Mouse (Mus musculus): ENCODE results near the gene Olfr1279.
"Not testable (repeated sequence)": the region's sequence is repeated elsewhere in the genome, so short reads cannot be mapped to it uniquely, and the experiment has no call there.

Olfr1279 gene

GRCm38 (mm10) chr2:111300374-111300773 lies at the start of gene Olfr1279:
Gene Olfr1279 (plus strand): TSS chr2:111300635.
- no peak for DNase-seq (ENCODE audit: low spot score)

GRCm38 (mm10) chr2:111254216-111254615 lies 46.2 kb upstream of the Olfr1279 start, which contains the start of gene Olfr1276:
Gene Olfr1276 (plus strand): TSS chr2:111254516.
- DNase-seq (ENCODE audit: low spot score) = no peak

GRCm38 (mm10) chr2:111274006-111274405 lies 26.4 kb upstream of the Olfr1279 start, which contains the start of gene Olfr1277:
Gene Olfr1277 (minus strand): TSS chr2:111274106.
- DNase-seq (ENCODE audit: low spot score) = no peak

- no peak for DNase-seq (ENCODE audit: low spot score)
These were observed 10.6 kb upstream of the Olfr1279 start, which contains the start of gene Olfr1278 for GRCm38 (mm10) chr2:111289836-111290235. Gene Olfr1278 (plus strand): TSS chr2:111290136.

- no peak for DNase-seq (ENCODE audit: low spot score)
These were observed 1.9 kb upstream of the Olfr1279 start for GRCm38 (mm10) chr2:111298541-111298940.

GRCm38 (mm10) chr2:111313717-111314116 lies 13.3 kb downstream of the Olfr1279 start, which contains the start of gene Olfr1280:
Gene Olfr1280 (plus strand): TSS chr2:111314017.
- DNase-seq (ENCODE audit: low spot score) = no peak

GRCm38 (mm10) chr2:111326220-111326619 lies 25.8 kb downstream of the Olfr1279 start, which contains the start of gene Olfr1281:
Gene Olfr1281 (plus strand): TSS chr2:111326520.
- no peak for DNase-seq (ENCODE audit: low spot score)

GRCm38 (mm10) chr2:111333721-111334120 lies 33.3 kb downstream of the Olfr1279 start:
- DNase-seq (ENCODE audit: low spot score) = not testable (repeated sequence)

- no peak for DNase-seq (ENCODE audit: low spot score)
These were observed 35.5 kb downstream of the Olfr1279 start, which contains the start of gene Olfr1282 for GRCm38 (mm10) chr2:111335976-111336375. Gene Olfr1282 (minus strand): TSS chr2:111336076.
